Mouse (Mus musculus) olfactory bulb, adult 2 months (tissue): ENCODE measurements around the gene Ubxn10.

ENCODE experiments used
- CTCF ChIP-seq: fragments of 200-500 bp; IDR thresholded peaks from 2 replicates; pipeline ENCODE4 v1.5.1; 2012; ENCODE audit warnings: low read depth, mild to moderate bottlenecking, low read length, moderate library complexity; ENCODE audit not compliant: insufficient read depth
- POLR2A ChIP-seq: fragments of 200-500 bp; IDR thresholded peaks from 2 replicates; pipeline ENCODE4 v1.6.1; 2012; ENCODE audit warnings: mild to moderate bottlenecking, low read depth, low read length, moderate library complexity; ENCODE audit not compliant: insufficient read depth

DNA sequence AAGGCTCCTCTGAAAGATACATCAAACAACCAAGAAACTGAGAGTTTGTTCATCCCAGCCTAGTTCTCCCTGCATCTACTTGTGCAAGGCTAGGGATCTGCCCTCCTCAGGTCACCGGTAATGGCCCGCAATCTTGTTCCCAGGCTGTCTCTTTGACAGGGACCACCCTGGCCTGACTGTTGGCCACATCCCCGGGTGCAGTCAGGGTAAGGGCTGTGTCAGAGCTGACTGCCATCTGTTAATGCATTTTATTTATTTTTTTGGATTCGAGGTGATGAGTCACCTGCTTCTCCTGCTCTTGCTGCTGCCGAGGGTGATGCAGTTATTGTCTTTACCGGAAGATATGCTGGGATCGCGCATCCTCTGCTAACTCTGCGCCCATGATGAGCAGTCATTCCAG is 20.3 kb downstream of the Ubxn10 start:
- TF ChIP-seq POLR2A (no peak), CTCF (no peak)
